Mouse (Mus musculus): ENCODE data around the gene Rexo4. TPM values are rescaled to one million over a fixed set of nuclear protein-coding genes. Genes with fewer than 3 reads are reported as not detected.

The Rexo4 gene
- polyA plus RNA-seq, 1 experiment from 2014 or later: 21.4 TPM

- no peak for TF ChIP-seq EP300 (IDR thresholded peaks at IDR 0.05)
- no peak for TF ChIP-seq CTCF (IDR thresholded peaks at IDR 0.05)
- H3K36me3 ChIP-seq (ENCODE audit: insufficient read depth, low read length): peaks cover 10% of the 10 kb centered on the region; the same call in 1 of the 2 replicates
- peaks cover 4% of the 10 kb centered on the region; the same call in 1 of the 2 replicates for H3K4me1 ChIP-seq (ENCODE audit: insufficient read depth, low read depth, low read length)
- no peaks in the 10 kb centered on the region for H3K27me3 ChIP-seq (replicated peaks; ENCODE audit: insufficient read depth, low read length)
- ATAC-seq: no peak
- WGBS: 19% methylated on average over 14 of the region's 14 CpGs
- peak overlapping the region; percentile 77 for H3K4me2 ChIP-seq (replicated peaks; ENCODE audit: low read depth, low read length)
- H3K4me3 ChIP-seq (ENCODE audit: low read depth, low read length): peak overlapping the region; percentile 78
- DNase-seq (ENCODE audit: low spot score): no peak
- H3K9me3 ChIP-seq (ENCODE audit: low read length): no peaks in the 10 kb centered on the region
- H3K9ac ChIP-seq (replicated peaks; ENCODE audit: low read depth): peak overlapping the region; percentile 85
- H3K27ac ChIP-seq (ENCODE audit: low read length): peak overlapping the region; percentile 100
Measured at GRCm38 (mm10) chr2:26964724-26965370, 661 bp upstream of the Rexo4 start.

GRCm38 (mm10) chr2:26960756-26961155 lies 3.4 kb downstream of the Rexo4 start:
- H3K27ac ChIP-seq (ENCODE audit: low read length): no peak overlapping the region
- ATAC-seq: no peak
- H3K36me3 ChIP-seq (ENCODE audit: insufficient read depth, low read length): peaks cover 26% of the 10 kb centered on the region
- H3K4me2 ChIP-seq (replicated peaks; ENCODE audit: low read depth, low read length): no peak overlapping the region
- H3K9ac ChIP-seq (replicated peaks; ENCODE audit: low read depth): no peak overlapping the region
- no peak overlapping the region for H3K4me3 ChIP-seq (ENCODE audit: low read depth, low read length)
- 77% methylated on average over 4 of the region's 4 CpGs for WGBS
- peak; percentile 53 for TF ChIP-seq CTCF (IDR thresholded peaks at IDR 0.05)
- no peak for TF ChIP-seq EP300 (IDR thresholded peaks at IDR 0.05)
- H3K4me1 ChIP-seq (ENCODE audit: insufficient read depth, low read depth, low read length): peaks cover 4% of the 10 kb centered on the region; the same call in 1 of the 2 replicates
- H3K9me3 ChIP-seq (ENCODE audit: low read length): no peaks in the 10 kb centered on the region
- DNase-seq (ENCODE audit: low spot score): peak; percentile 13
- no peaks in the 10 kb centered on the region for H3K27me3 ChIP-seq (replicated peaks; ENCODE audit: insufficient read depth, low read length)

GRCm38 (mm10) chr2:26957488-26957859 lies 6.7 kb downstream of the Rexo4 start:
- TF ChIP-seq CTCF (IDR thresholded peaks at IDR 0.05) (no peak), EP300 (IDR thresholded peaks at IDR 0.05) (no peak)
- Histone ChIP-seq H3K4me1 (ENCODE audit: insufficient read depth, low read depth, low read length) (no peaks in the 10 kb centered on the region), H3K36me3 (ENCODE audit: insufficient read depth, low read length) (peaks cover 36% of the 10 kb centered on the region), H3K4me2 (replicated peaks; ENCODE audit: low read depth, low read length) (no peak overlapping the region), H3K4me3 (ENCODE audit: low read depth, low read length) (no peak overlapping the region), H3K27ac (ENCODE audit: low read length) (no peak overlapping the region), H3K27me3 (replicated peaks; ENCODE audit: insufficient read depth, low read length) (no peaks in the 10 kb centered on the region), H3K9ac (replicated peaks; ENCODE audit: low read depth) (no peak overlapping the region), H3K9me3 (ENCODE audit: low read length) (no peaks in the 10 kb centered on the region)
- ATAC-seq: no peak
- no peak for DNase-seq (ENCODE audit: low spot score)
- whole genome bisulfite sequencing: 71% methylated on average over 2 of the region's 2 CpGs

- Histone ChIP-seq H3K27me3 (replicated peaks; ENCODE audit: insufficient read depth, low read length) (no peaks in the 10 kb centered on the region), H3K4me3 (ENCODE audit: low read depth, low read length) (no peak overlapping the region), H3K9me3 (ENCODE audit: low read length) (no peaks in the 10 kb centered on the region), H3K4me1 (ENCODE audit: insufficient read depth, low read depth, low read length) (no peaks in the 10 kb centered on the region), H3K36me3 (ENCODE audit: insufficient read depth, low read length) (peaks cover 35% of the 10 kb centered on the region), H3K9ac (replicated peaks; ENCODE audit: low read depth) (no peak overlapping the region), H3K4me2 (replicated peaks; ENCODE audit: low read depth, low read length) (no peak overlapping the region), H3K27ac (ENCODE audit: low read length) (no peak overlapping the region)
- 83% methylated on average over 12 of the region's 12 CpGs for WGBS
- DNase-seq (ENCODE audit: low spot score) (no peak), ATAC-seq (no peak)
- TF ChIP-seq CTCF (IDR thresholded peaks at IDR 0.05) (no peak), EP300 (IDR thresholded peaks at IDR 0.05) (no peak)
Measured at GRCm38 (mm10) chr2:26956811-26957487, 7.2 kb downstream of the Rexo4 start.

- H3K4me1 ChIP-seq (ENCODE audit: insufficient read depth, low read depth, low read length): no peaks in the 10 kb centered on the region
- WGBS: 86% methylated on average over 2 of the region's 2 CpGs
- ATAC-seq (no peak), DNase-seq (ENCODE audit: low spot score) (peak; percentile 42)
- no peaks in the 10 kb centered on the region for H3K9me3 ChIP-seq (ENCODE audit: low read length)
- no peak for TF ChIP-seq CTCF (IDR thresholded peaks at IDR 0.05)
- TF ChIP-seq EP300 (IDR thresholded peaks at IDR 0.05): no peak
- no peak overlapping the region for H3K27ac ChIP-seq (ENCODE audit: low read length)
- H3K9ac ChIP-seq (replicated peaks; ENCODE audit: low read depth): no peak overlapping the region
- H3K27me3 ChIP-seq (replicated peaks; ENCODE audit: insufficient read depth, low read length): no peaks in the 10 kb centered on the region
- peaks cover 27% of the 10 kb centered on the region for H3K36me3 ChIP-seq (ENCODE audit: insufficient read depth, low read length)
- H3K4me3 ChIP-seq (ENCODE audit: low read depth, low read length): no peak overlapping the region
- no peak overlapping the region for H3K4me2 ChIP-seq (replicated peaks; ENCODE audit: low read depth, low read length)
Measured at GRCm38 (mm10) chr2:26954735-26955395, 9.3 kb downstream of the Rexo4 start.

GRCm38 (mm10) chr2:26952866-26953265 lies 11.3 kb downstream of the Rexo4 start:
- H3K4me3 ChIP-seq (ENCODE audit: low read depth, low read length): no peak overlapping the region
- H3K36me3 ChIP-seq (ENCODE audit: insufficient read depth, low read length): peaks cover 23% of the 10 kb centered on the region
- no peak overlapping the region for H3K27ac ChIP-seq (ENCODE audit: low read length)
- H3K4me2 ChIP-seq (replicated peaks; ENCODE audit: low read depth, low read length): no peak overlapping the region
- no peak overlapping the region for H3K9ac ChIP-seq (replicated peaks; ENCODE audit: low read depth)
- WGBS: 89% methylated on average over 8 of the region's 8 CpGs
- no peak for DNase-seq (ENCODE audit: low spot score)
- ATAC-seq: no peak
- no peaks in the 10 kb centered on the region for H3K27me3 ChIP-seq (replicated peaks; ENCODE audit: insufficient read depth, low read length)
- H3K9me3 ChIP-seq (ENCODE audit: low read length): no peaks in the 10 kb centered on the region
- H3K4me1 ChIP-seq (ENCODE audit: insufficient read depth, low read depth, low read length): no peaks in the 10 kb centered on the region
- no peak for TF ChIP-seq CTCF (IDR thresholded peaks at IDR 0.05)
- no peak for TF ChIP-seq EP300 (IDR thresholded peaks at IDR 0.05)

Data from lung, postnatal 0 days (tissue).